Mouse (Mus musculus): Measurements from ENCODE around the gene Cdkal1.

- TF ChIP-seq MAX (IDR thresholded peaks at IDR 0.05; ENCODE audit: low read depth) = no peak
- no peak for TF ChIP-seq POLR2A (IDR thresholded peaks at IDR 0.05; ENCODE audit: insufficient read length, low read depth)
- TF ChIP-seq MYOD1 (IDR thresholded peaks at IDR 0.05; ENCODE audit: control insufficient read depth in 1 of 3, insufficient read length in 2 of 3, low read depth in 2 of 3) = no peak
- TF ChIP-seq E2F4 (IDR thresholded peaks at IDR 0.05; ENCODE audit: insufficient read depth) = no peak
- TF ChIP-seq TCF3 (IDR thresholded peaks at IDR 0.05; ENCODE audit: insufficient read length, low read depth) = no peak
- no peak for TF ChIP-seq TCF12 (IDR thresholded peaks at IDR 0.05; ENCODE audit: insufficient read depth, poor library complexity, severe bottlenecking)
- TF ChIP-seq MYOG (IDR thresholded peaks at IDR 0.05; ENCODE audit: control insufficient read depth in 1 of 3, insufficient read depth in 1 of 3, insufficient read length in 2 of 3, low read depth in 2 of 3) = no peak
- no peak for TF ChIP-seq CEBPB (IDR thresholded peaks at IDR 0.05; ENCODE audit: insufficient read depth, poor library complexity, severe bottlenecking)
Measured at GRCm38 (mm10) chr13:29473779-29474178, 381.7 kb downstream of the Cdkal1 start.

All from myocyte (in vitro differentiated cells).